In genomic region chr11:95595438-95596149, GRCm38 (mm10) we compare ENCODE assay signal across 12 mouse cellular contexts. TPM values are rescaled to one million over a fixed set of nuclear protein-coding genes. Genes with fewer than 3 reads are reported as not detected.
DNase-seq lines count a peak whose midpoint lies in the region; ATAC-seq lines count a peak whose summit lies in the region.
"Had no signal": no experiment of that assay in that cellular context is flagged by ENCODE, and none has a peak within 500 bp of the region (broad histone marks: within the 10 kb centered on the region; RNA-seq: fewer than 3 reads in every experiment).

No protein-coding gene starts in this region.

- H3K4me3 ChIP-seq in liver, embryonic 11.5 days (ENCODE audit: low read depth, low read length): no peak overlapping the region
- no peak overlapping the region for H3K4me3 ChIP-seq in limb, embryonic 13.5 days
- H3K4me3 ChIP-seq: layer of hippocampus, adult 2 months; liver, embryonic 12.5 days had no signal

- DNase-seq in embryo, embryonic 10 days (ENCODE audit: low spot score): peak; percentile 53
- no peak for DNase-seq in embryo, embryonic 10.5 days (ENCODE audit: low spot score)
- peak; percentile 32 for DNase-seq in liver, embryonic 11.5 days (ENCODE audit: low spot score)
- no peak for DNase-seq in liver
- peak; percentile 46 for DNase-seq in thymus, postnatal 14 days
- DNase-seq in adrenal gland, adult 8-10 months: no peak
- DNase-seq in adrenal gland, postnatal 36 days: no peak
- DNase-seq: cerebellum, adult 8-10 months; gastrocnemius, postnatal 10 days had no signal

- H3K36me3 ChIP-seq in liver, embryonic 11.5 days (ENCODE audit: control insufficient read depth, insufficient read depth, low read length): no peaks in the 10 kb centered on the region
- H3K36me3 ChIP-seq in limb, embryonic 13.5 days: no peaks in the 10 kb centered on the region
- H3K36me3 ChIP-seq: liver, embryonic 12.5 days had no signal

- H3K27ac ChIP-seq in liver, embryonic 11.5 days (ENCODE audit: low read depth, low read length): no peak overlapping the region
- no peak overlapping the region for H3K27ac ChIP-seq in limb, embryonic 13.5 days
- H3K27ac ChIP-seq: layer of hippocampus, adult 2 months; liver, embryonic 12.5 days had no signal

- H3K9ac ChIP-seq in liver, embryonic 11.5 days (ENCODE audit: low read depth, low read length): no peak overlapping the region
- no peak overlapping the region for H3K9ac ChIP-seq in limb, embryonic 13.5 days
- H3K9ac ChIP-seq: liver, embryonic 12.5 days had no signal

- no peaks in the 10 kb centered on the region for H3K9me3 ChIP-seq in liver, embryonic 11.5 days (ENCODE audit: control insufficient read depth, low read length)
- H3K9me3 ChIP-seq in limb, embryonic 13.5 days: no peaks in the 10 kb centered on the region
- H3K9me3 ChIP-seq: liver, embryonic 12.5 days had no signal

- no peak overlapping the region for H3K4me2 ChIP-seq in liver, embryonic 11.5 days
- peak overlapping the region; percentile 27 for H3K4me2 ChIP-seq in limb, embryonic 13.5 days (replicated peaks)
- H3K4me2 ChIP-seq: liver, embryonic 12.5 days had no signal

- 17% methylated on average over 10 of the region's 10 CpGs for WGBS in liver, embryonic 11.5 days
- WGBS in limb, embryonic 13.5 days: 16% methylated on average over 10 of the region's 10 CpGs

- peaks cover 16% of the 10 kb centered on the region for H3K4me1 ChIP-seq in liver, embryonic 11.5 days (replicated peaks; ENCODE audit: control insufficient read depth, insufficient read depth, low read length)
- H3K4me1 ChIP-seq in limb, embryonic 13.5 days: peaks cover 43% of the 10 kb centered on the region

- ATAC-seq in liver, embryonic 11.5 days (replicated peaks; ENCODE audit: low FRiP score): no peak
- ATAC-seq in limb, embryonic 13.5 days (ENCODE audit: low FRiP score, low read depth): peak; percentile 64
- ATAC-seq: liver, embryonic 12.5 days had no signal

- peaks cover 85% of the 10 kb centered on the region for H3K27me3 ChIP-seq in liver, embryonic 11.5 days (replicated peaks; ENCODE audit: control insufficient read depth, insufficient read depth, low read length)
- H3K27me3 ChIP-seq in limb, embryonic 13.5 days: peaks cover 87% of the 10 kb centered on the region

RNA-seq across cellular contexts. Expression of gene Ngfr, which starts 8.1 kb away (rescaled TPM):
- polyA plus RNA-seq in liver, embryonic 11.5 days (2014; fragmentation: Nextera tagmentation; extraction: Ambion mirVana): 11.1 and 11.4 TPM in 2 replicates
- 29.4 and 34.5 TPM in 2 replicates for polyA plus RNA-seq in limb, embryonic 13.5 days (2015; fragmentation: Nextera tagmentation; extraction: Ambion mirVana)
- total RNA-seq in adrenal gland, adult 8-10 months (2022): 1 to 10 TPM; 4.0 to 6.0 (median 5.2) TPM
- 1 to 10 TPM; 3.6 to 4.0 TPM for total RNA-seq in adrenal gland, postnatal 36 days (2021)

Comparison
In these comparisons a context has a peak if more than half of its experiments do, and no peak if none do; other contexts are left out.
1. DNase-seq: peak in embryo, embryonic 10 days (single experiment), liver, embryonic 11.5 days (single experiment) and thymus, postnatal 14 days (single experiment); none in embryo, embryonic 10.5 days (single experiment), liver (single experiment), adrenal gland, adult 8-10 months (single experiment) and adrenal gland, postnatal 36 days (0 of 2).